Mouse (Mus musculus): ENCODE measurements around the gene Med4.
A peak's percentile ranks its signal among the peaks of the same experiment; 100 is the strongest.

Gene Med4

GRCm38 (mm10) chr14:73509765-73510423, at the start of gene Med4:
Med4 (plus strand) TSS chr14:73510025.
- DNase-seq (ENCODE audit: low spot score in 2 of 2) = peak; percentile 91 to 93

- no peak for DNase-seq (ENCODE audit: low spot score in 2 of 2)
Observed at GRCm38 (mm10) chr14:73460514-73461134, 49.2 kb upstream of the Med4 start.

- no peak for DNase-seq (ENCODE audit: low spot score in 2 of 2)
Observed at GRCm38 (mm10) chr14:73462211-73462610, 47.6 kb upstream of the Med4 start.

GRCm38 (mm10) chr14:73467697-73468096, 42.1 kb upstream of the Med4 start:
- DNase-seq (ENCODE audit: low spot score in 2 of 2) = no peak

- no peak for DNase-seq (ENCODE audit: low spot score in 2 of 2)
Observed at GRCm38 (mm10) chr14:73469506-73469905, 40.3 kb upstream of the Med4 start.

- DNase-seq (ENCODE audit: low spot score in 2 of 2) = no peak
Observed at GRCm38 (mm10) chr14:73470593-73470992, 39.2 kb upstream of the Med4 start.

GRCm38 (mm10) chr14:73472205-73472604, 37.6 kb upstream of the Med4 start:
- no peak for DNase-seq (ENCODE audit: low spot score in 2 of 2)

- no peak for DNase-seq (ENCODE audit: low spot score in 2 of 2)
Observed at GRCm38 (mm10) chr14:73473670-73474460, 36.0 kb upstream of the Med4 start.

- DNase-seq (ENCODE audit: low spot score in 2 of 2) = peak; percentile 15 to 24
Observed at GRCm38 (mm10) chr14:73474636-73475093, 35.2 kb upstream of the Med4 start.

- DNase-seq (ENCODE audit: low spot score in 2 of 2) = no peak
Observed at GRCm38 (mm10) chr14:73475506-73475905, 34.3 kb upstream of the Med4 start.

GRCm38 (mm10) chr14:73476361-73476934, 33.4 kb upstream of the Med4 start:
- DNase-seq (ENCODE audit: low spot score in 2 of 2) = no peak

- DNase-seq (ENCODE audit: low spot score in 2 of 2) = no peak
Observed at GRCm38 (mm10) chr14:73477077-73477476, 32.7 kb upstream of the Med4 start.

- DNase-seq (ENCODE audit: low spot score in 2 of 2) = no peak
Observed at GRCm38 (mm10) chr14:73478321-73478720, 31.5 kb upstream of the Med4 start.

GRCm38 (mm10) chr14:73479771-73480170, 30.1 kb upstream of the Med4 start:
- no peak for DNase-seq (ENCODE audit: low spot score in 2 of 2)

GRCm38 (mm10) chr14:73483516-73484229, 26.2 kb upstream of the Med4 start:
- no peak for DNase-seq (ENCODE audit: low spot score in 2 of 2)

GRCm38 (mm10) chr14:73484366-73485110, 25.3 kb upstream of the Med4 start:
- DNase-seq (ENCODE audit: low spot score in 2 of 2) = no peak

GRCm38 (mm10) chr14:73486641-73487040, 23.2 kb upstream of the Med4 start:
- no peak for DNase-seq (ENCODE audit: low spot score in 2 of 2)

GRCm38 (mm10) chr14:73493356-73493755, 16.5 kb upstream of the Med4 start:
- DNase-seq (ENCODE audit: low spot score in 2 of 2) = no peak

GRCm38 (mm10) chr14:73494122-73494521, 15.7 kb upstream of the Med4 start:
- DNase-seq (ENCODE audit: low spot score in 2 of 2) = no peak

GRCm38 (mm10) chr14:73495753-73496152, 14.1 kb upstream of the Med4 start:
- no peak for DNase-seq (ENCODE audit: low spot score in 2 of 2)

- no peak for DNase-seq (ENCODE audit: low spot score in 2 of 2)
Observed at GRCm38 (mm10) chr14:73501283-73501682, 8.5 kb upstream of the Med4 start.

Data from spleen, postnatal 36 days (tissue).